Mouse (Mus musculus) limb, embryonic 14.5 days (tissue): ENCODE results near the gene Fam53b. TPM values are rescaled to one million over a fixed set of nuclear protein-coding genes. Genes with fewer than 3 reads are reported as not detected.

Experiments
- ATAC-seq: fragments of 200-750 bp; cut with Nextera tagmentation; 2 replicates; pipeline ENCODE4 v1.8.0; 2017; ENCODE audit warnings: low read depth, moderate number of reproducible peaks, moderate TSS enrichment; ENCODE audit not compliant: low FRiP score
- DNase-seq: peaks from one replicate; pipeline ENCODE4 v3.0.0-alpha.2; 2015; ENCODE audit warnings: low spot score
- H3K27ac ChIP-seq: fragments of 300-500 bp; sonication (generic); replicated peaks from 2 replicates; pipeline ENCODE4 v1.5.1; 2014; ENCODE audit warnings: low read depth, mild to moderate bottlenecking, low read length, moderate library complexity, mixed read lengths
- H3K27me3 ChIP-seq: fragments of 300-500 bp; sonication (generic); 2 replicates; pipeline ENCODE4 v1.6.1; 2014; ENCODE audit warnings: low read length, mixed read lengths; ENCODE audit not compliant: control insufficient read depth, insufficient read depth
- H3K36me3 ChIP-seq: fragments of 300-500 bp; sonication (generic); 2 replicates; pipeline ENCODE4 v1.6.1; 2014; ENCODE audit warnings: mild to moderate bottlenecking, low read length, moderate library complexity, mixed read lengths; ENCODE audit not compliant: control insufficient read depth, insufficient read depth
- H3K4me1 ChIP-seq: fragments of 300-500 bp; sonication (generic); 2 replicates; pipeline ENCODE4 v1.6.1; 2014; ENCODE audit warnings: antibody characterized with exemption, low read length, mixed read lengths; ENCODE audit not compliant: control insufficient read depth, insufficient read depth
- H3K4me2 ChIP-seq: fragments of 300-500 bp; sonication (generic); replicated peaks from 2 replicates; pipeline ENCODE4 v1.6.1; 2014; ENCODE audit warnings: low read depth, mild to moderate bottlenecking, low read length, moderate library complexity; ENCODE audit not compliant: severe bottlenecking
- H3K4me3 ChIP-seq: fragments of 300-500 bp; sonication (generic); replicated peaks from 2 replicates; pipeline ENCODE4 v1.5.1; 2014; ENCODE audit warnings: low read length
- H3K9ac ChIP-seq: fragments of 300-500 bp; sonication (generic); 2 replicates; pipeline ENCODE4 v1.6.1; 2014; ENCODE audit warnings: mild to moderate bottlenecking, low read depth, low read length, moderate library complexity; ENCODE audit not compliant: severe bottlenecking
- H3K9me3 ChIP-seq: fragments of 300-500 bp; sonication (generic); 2 replicates; pipeline ENCODE4 v1.6.1; 2016; ENCODE audit warnings: low read length; ENCODE audit not compliant: control insufficient read depth
- POLR2A ChIP-seq: fragments of 200-500 bp; IDR thresholded peaks from 2 replicates; pipeline ENCODE4 v1.8.0; 2012; ENCODE audit warnings: inconsistent platforms, mild to moderate bottlenecking, moderate library complexity, borderline replicate concordance; ENCODE audit not compliant: insufficient read depth, insufficient read length; ENCODE audit errors: extremely low read depth
- WGBS: fragments of 180-500 bp; shearing (Covaris S2); extraction: QIAGEN DNeasy Blood & Tissue Kit; methylation state at CpG from one replicate; pipeline ENCODE4 v1.1.7; 2014; 5-methylcytosine and 5-hydroxymethylcytosine counted together
- polyA plus RNA-seq, 2 experiments: library from polyadenylated mRNA; depleted of rRNA in 1 of 2; stranded (reverse) in 1 of 2; unstranded in 1 of 2; fragments of >200 nt; fragmentation: Nextera tagmentation in 1 of 2; extraction: Ambion mirVana in 1 of 2; gene quantifications; 2 replicates each; pipeline versions ENCODE4 v1.2.1 to v1.2.3; 2012 to 2014

The Fam53b gene
- polyA plus RNA-seq, 2 experiments = 15.1 to 20.8 TPM

DNA sequence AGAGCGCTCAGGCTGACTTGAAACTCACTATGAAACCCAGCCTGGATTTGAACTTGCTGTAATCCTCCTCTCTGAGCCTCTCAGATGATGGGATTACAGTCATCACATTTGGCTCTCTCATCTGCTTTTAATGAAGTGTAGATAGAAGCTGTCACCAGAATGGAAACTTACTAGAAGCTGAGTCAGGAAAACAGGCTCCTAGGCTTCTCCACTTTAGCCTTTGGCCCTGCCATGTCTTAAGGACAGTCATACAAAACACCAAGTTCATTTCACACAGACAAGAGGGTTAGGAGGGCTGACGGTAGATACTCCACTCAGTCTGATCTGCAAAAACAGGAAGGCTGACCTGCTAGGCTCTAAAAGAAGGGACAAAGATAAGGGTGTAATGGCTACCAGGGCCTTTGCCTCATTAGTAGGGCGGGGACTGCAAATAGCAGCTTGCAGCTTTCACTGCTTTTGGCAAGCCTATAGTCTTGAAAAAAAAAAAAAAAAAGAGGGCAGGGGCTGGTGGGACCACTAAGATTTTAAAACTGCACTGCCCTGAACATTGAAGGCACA is 48.0 kb downstream of the Fam53b start:
- H3K36me3 ChIP-seq = peaks cover 25% of the 10 kb centered on the region
- 79% methylated on average over 3 of the region's 3 CpGs for WGBS
- ATAC-seq = no peak

DNA sequence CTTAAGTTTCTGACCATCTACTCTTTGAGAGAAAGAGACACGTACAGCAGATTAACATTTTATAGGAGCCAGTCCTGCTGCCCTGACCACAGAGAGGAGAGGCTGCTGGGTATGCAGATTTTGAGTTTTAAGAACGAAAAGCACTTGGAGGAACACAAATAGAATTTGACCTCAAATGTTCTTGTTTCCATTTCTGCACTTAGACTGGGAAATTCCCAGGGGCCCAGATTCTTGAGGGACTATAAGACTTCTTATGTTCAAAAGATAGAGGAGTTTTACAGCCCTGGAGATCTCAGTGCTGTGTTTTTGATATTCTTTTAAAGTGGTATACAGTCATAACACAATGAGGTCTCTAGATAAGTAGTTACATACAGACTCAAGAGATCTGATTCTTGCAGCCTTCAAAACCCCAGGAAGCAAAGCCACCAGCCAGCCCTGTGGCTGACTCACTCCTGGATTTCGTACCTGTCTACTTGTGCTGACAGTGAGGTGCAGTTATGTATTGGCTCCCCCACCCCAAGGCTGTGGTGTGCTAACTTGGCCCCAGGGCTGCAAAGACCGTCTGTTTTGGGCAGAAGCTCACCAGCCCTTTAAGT is 48.7 kb downstream of the Fam53b start:
- Histone ChIP-seq H3K27ac (no peak overlapping the region), H3K9me3 (no peaks in the 10 kb centered on the region), H3K4me1 (peaks cover 22% of the 10 kb centered on the region), H3K36me3 (peaks cover 22% of the 10 kb centered on the region), H3K4me3 (no peak overlapping the region), H3K27me3 (no peaks in the 10 kb centered on the region), H3K4me2 (no peak overlapping the region), H3K9ac (no peak overlapping the region)
- 69% methylated on average over 4 of the region's 4 CpGs for WGBS
- no peak for TF ChIP-seq POLR2A
- ATAC-seq (no peak), DNase-seq (no peak)

More for the DNA sequence above, 48.0 kb downstream of the Fam53b start:
- no peak overlapping the region for H3K4me3 ChIP-seq
- no peak overlapping the region for H3K27ac ChIP-seq
- H3K4me2 ChIP-seq = no peak overlapping the region
- no peaks in the 10 kb centered on the region for H3K27me3 ChIP-seq
- H3K9me3 ChIP-seq = no peaks in the 10 kb centered on the region
- no peak overlapping the region for H3K9ac ChIP-seq
- TF ChIP-seq POLR2A = no peak
- no peak for DNase-seq
- H3K4me1 ChIP-seq = peaks cover 22% of the 10 kb centered on the region

DNA sequence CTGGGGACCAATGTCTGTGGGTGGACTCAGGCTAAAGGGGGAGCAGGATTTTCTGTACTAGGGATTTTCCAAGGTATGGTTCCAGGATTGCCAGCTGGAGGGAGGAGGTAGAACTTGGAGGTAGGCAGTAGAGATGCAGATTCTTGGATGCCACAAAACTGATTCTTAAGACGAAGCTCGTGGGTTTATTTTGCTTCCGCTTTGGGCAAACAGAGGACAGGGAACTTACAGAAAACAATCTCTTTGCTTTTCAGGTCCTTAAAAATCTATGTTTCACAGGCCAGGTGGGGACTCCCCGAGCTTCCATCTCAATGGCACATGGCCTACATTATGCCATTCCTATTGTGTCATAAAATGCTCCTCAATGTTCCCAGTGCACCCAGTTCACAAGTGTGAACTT is 49.4 kb downstream of the Fam53b start:
- ATAC-seq = no peak
- H3K27me3 ChIP-seq = no peaks in the 10 kb centered on the region

DNA sequence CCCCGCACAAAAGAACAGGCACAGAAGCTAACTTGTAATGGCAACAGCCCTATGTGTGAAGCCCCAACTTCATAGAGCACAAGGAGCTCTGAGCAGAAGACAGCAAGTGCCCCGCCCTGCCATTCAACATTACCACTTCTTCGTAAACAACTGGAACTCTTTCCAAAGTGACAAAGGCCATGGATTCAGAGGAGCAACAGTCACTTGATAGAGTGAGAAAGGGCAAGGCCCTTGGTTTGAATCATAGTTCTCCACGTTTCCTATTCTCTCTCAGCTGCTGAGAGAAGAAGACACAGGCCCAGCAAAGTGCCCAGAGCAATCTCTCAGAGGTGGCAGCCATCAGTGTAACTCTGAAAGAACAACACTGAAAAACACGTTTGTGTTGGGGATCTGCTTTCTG is 49.8 kb downstream of the Fam53b start:
- no peak for TF ChIP-seq POLR2A
- ATAC-seq (no peak), DNase-seq (no peak)
- Histone ChIP-seq H3K9ac (no peak overlapping the region), H3K27me3 (no peaks in the 10 kb centered on the region), H3K4me1 (peaks cover 22% of the 10 kb centered on the region), H3K4me3 (no peak overlapping the region), H3K4me2 (no peak overlapping the region), H3K9me3 (no peaks in the 10 kb centered on the region), H3K36me3 (peaks cover 32% of the 10 kb centered on the region), H3K27ac (no peak overlapping the region)
- 83% methylated on average over 5 of the region's 5 CpGs for WGBS

More for the DNA sequence above, 49.4 kb downstream of the Fam53b start:
- Histone ChIP-seq H3K9me3 (no peaks in the 10 kb centered on the region), H3K4me1 (peaks cover 22% of the 10 kb centered on the region), H3K9ac (no peak overlapping the region), H3K27ac (0 out of 2 replicates have a peak overlapping the region, but pooled peaks have one; percentile 28), H3K4me3 (no peak overlapping the region), H3K36me3 (peaks cover 28% of the 10 kb centered on the region), H3K4me2 (no peak overlapping the region)
- DNase-seq = no peak
- no peak for TF ChIP-seq POLR2A
- WGBS = 91% methylated on average over 4 of the region's 4 CpGs

DNA sequence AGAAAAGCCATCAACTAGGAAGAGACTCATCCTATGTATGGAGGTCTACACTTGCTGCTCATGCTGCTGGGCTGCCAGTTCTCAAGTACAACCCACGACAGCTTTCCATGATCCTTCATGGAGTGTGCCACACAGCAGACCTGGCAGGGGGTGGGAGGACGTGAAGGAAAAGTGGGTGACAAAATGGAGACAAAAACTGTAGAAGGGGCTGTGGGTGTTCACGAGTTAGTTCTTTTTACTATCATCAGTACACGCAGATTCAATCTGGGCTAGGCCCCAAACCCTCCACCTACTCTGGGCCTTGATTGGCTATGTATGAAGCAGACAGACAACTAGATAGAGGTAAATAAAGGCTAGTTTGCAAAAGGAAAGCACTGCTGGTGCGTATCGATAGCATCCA is 50.3 kb downstream of the Fam53b start:
- H3K27ac ChIP-seq = no peak overlapping the region
- TF ChIP-seq POLR2A = no peak
- H3K4me3 ChIP-seq = no peak overlapping the region
- H3K9me3 ChIP-seq = no peaks in the 10 kb centered on the region
- 90% methylated on average over 6 of the region's 6 CpGs for WGBS
- H3K9ac ChIP-seq = no peak overlapping the region
- ATAC-seq = no peak
- H3K4me2 ChIP-seq = no peak overlapping the region
- H3K27me3 ChIP-seq = no peaks in the 10 kb centered on the region
- H3K36me3 ChIP-seq = peaks cover 38% of the 10 kb centered on the region
- DNase-seq = no peak
- peaks cover 22% of the 10 kb centered on the region for H3K4me1 ChIP-seq
